18 mouse cellular contexts compared by ENCODE assay signal in the genomic region with DNA sequence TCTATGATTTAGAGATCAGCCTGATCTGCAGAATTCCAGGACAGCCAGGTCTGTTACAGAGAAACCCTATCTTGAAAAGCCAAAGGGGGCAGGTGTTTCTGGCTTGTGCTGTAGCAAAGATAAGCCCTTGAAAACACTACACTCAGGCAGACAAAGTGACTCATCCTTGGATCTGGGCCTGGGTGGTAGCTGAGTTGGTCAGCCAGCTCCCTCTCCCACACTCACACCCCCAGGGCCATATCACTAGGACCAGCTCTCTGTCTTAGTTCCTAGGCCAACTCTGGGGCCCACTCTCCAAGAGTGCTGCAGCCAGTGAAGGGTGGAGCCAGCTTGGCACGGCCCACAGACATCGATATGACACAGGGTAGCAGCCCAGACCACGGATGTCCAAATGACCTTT. TPM values are rescaled to one million over a fixed set of nuclear protein-coding genes. Genes with fewer than 3 reads are reported as not detected.
A peak's percentile ranks its signal among the peaks of the same experiment; 100 is the strongest.
DNase-seq lines count a peak whose midpoint lies in the region; ATAC-seq and TF ChIP-seq lines count a peak whose summit lies in the region.
"Had no signal": no experiment of that assay in that cellular context is flagged by ENCODE, and none has a peak within 500 bp of the region (broad histone marks: within the 10 kb centered on the region; RNA-seq: fewer than 3 reads in every experiment).

No protein-coding gene starts in this region.

- ATAC-seq in erythroblast, adult 5-6 weeks (replicated peaks; ENCODE audit: low FRiP score, poor library complexity, severe bottlenecking) = peak; percentile 81
- peak; percentile 71 for ATAC-seq in megakaryocyte progenitor cell, adult 5-6 weeks (replicated peaks; ENCODE audit: poor library complexity)
- ATAC-seq: Patski had no signal

- H3K36me3 ChIP-seq in MEL (ENCODE audit: control insufficient read depth in 1 of 2, insufficient read depth in 2 of 2, low read length in 2 of 2) = peaks cover 0 to 4% of the 10 kb centered on the region in 2 experiments; a peak in 1 of 4 replicates
- H3K36me3 ChIP-seq: hindbrain, embryonic 13.5 days had no signal

- peak; percentile 40 for DNase-seq in gastrocnemius, postnatal 14 days
- no peak for DNase-seq in gastrocnemius, postnatal 25 days
- peak; percentile 32 for DNase-seq in MEL (ENCODE audit: low read depth, low spot score)
- no peak for DNase-seq in left cerebral cortex, postnatal 10 days (ENCODE audit: extremely low spot score in 1 of 2, low spot score in 2 of 2)
- no peak for DNase-seq in embryo, embryonic 9.5 days (ENCODE audit: extremely low spot score)
- DNase-seq in thymus, postnatal 36 days = no peak
- DNase-seq: cerebellum, adult 2 months; kidney, adult 18-20 months; lung, adult 18-20 months had no signal

- no peak overlapping the region for H3K27ac ChIP-seq in MEL (ENCODE audit: control insufficient read depth, low read depth, low read length)
- H3K27ac ChIP-seq: hindbrain, embryonic 13.5 days had no signal

- H3K27me3 ChIP-seq in MEL (ENCODE audit: control insufficient read depth in 1 of 2, insufficient read depth in 2 of 2, low read length in 2 of 2) = no peaks in the 10 kb centered on the region

- no peak for TF ChIP-seq RAD21 in MEL (IDR thresholded peaks at IDR 0.05; ENCODE audit: low read depth, low read length)

- H3K9ac ChIP-seq in MEL (ENCODE audit: control insufficient read depth, low read depth, low read length, poor library complexity, severe bottlenecking) = no peak overlapping the region
- H3K9ac ChIP-seq: hindbrain, embryonic 13.5 days had no signal

- H3K4me1 ChIP-seq in MEL (ENCODE audit: control insufficient read depth in 1 of 2, insufficient read depth in 2 of 2, low read length in 2 of 2) = peaks cover 0 to 11% of the 10 kb centered on the region in 2 experiments; a peak in 2 of 4 replicates
- H3K4me1 ChIP-seq: hindbrain, embryonic 13.5 days had no signal

- H3K79me2 ChIP-seq in MEL (ENCODE audit: control insufficient read depth, insufficient read depth, low read length, poor library complexity) = no peaks in the 10 kb centered on the region

- H3K9me3 ChIP-seq in MEL (replicated peaks; ENCODE audit: insufficient read depth, low read length) = no peaks in the 10 kb centered on the region
- H3K9me3 ChIP-seq: hindbrain, embryonic 13.5 days had no signal

- TF ChIP-seq CTCF in MEL (IDR thresholded peaks at IDR 0.05 in 2 of 3, conservative IDR thresholded peaks at IDR 0.05 in 1 of 3; ENCODE audit: control insufficient read depth in 1 of 3, insufficient read depth in 1 of 3, low read depth in 2 of 3, low read length in 3 of 3, poor library complexity in 1 of 3, severe bottlenecking in 1 of 3) = no peak

- TF ChIP-seq POLR2A in MEL (IDR thresholded peaks at IDR 0.05; ENCODE audit: control insufficient read depth in 1 of 2, insufficient read depth in 1 of 2, low read depth in 1 of 2, low read length in 2 of 2, poor library complexity in 1 of 2) = no peak

- H3K4me3 ChIP-seq in MEL (ENCODE audit: control insufficient read depth in 1 of 2, insufficient read depth in 1 of 2, low read depth in 2 of 2, low read length in 2 of 2) = no peak overlapping the region
- H3K4me3 ChIP-seq: hindbrain, embryonic 13.5 days; megakaryocyte, embryonic 14.5 days had no signal

- TF ChIP-seq EP300 in MEL (IDR thresholded peaks at IDR 0.05; ENCODE audit: low read depth in 1 of 2, low read length in 2 of 2) = peak; percentile 58 to 68

- intact Hi-C loops in gastrocnemius, postnatal 14 days (cut with DNase I; ENCODE audit: low total_unique reads) = no loop called here
- intact Hi-C loops in left cerebral cortex, postnatal 10 days (cut with DNase I) = no loop called here

TF ChIP-seq in MEL, 35 proteins besides CTCF, POLR2A, EP300 and RAD21:
- TF ChIP-seq TCF12 (IDR thresholded peaks at IDR 0.05; ENCODE audit: low read depth, low read length) = peak; percentile 60
- TF ChIP-seq JUND (IDR thresholded peaks at IDR 0.05; ENCODE audit: low read depth, low read length) = no peak
- no peak for TF ChIP-seq POLR2AphosphoS2 (IDR thresholded peaks at IDR 0.05; ENCODE audit: low read length)
- TF ChIP-seq NELFE (IDR thresholded peaks at IDR 0.05; ENCODE audit: low read depth, low read length) = no peak
- no peak for TF ChIP-seq ETS1 (IDR thresholded peaks at IDR 0.05; ENCODE audit: low read depth, low read length)
- no peak for TF ChIP-seq MXI1 (IDR thresholded peaks at IDR 0.05; ENCODE audit: low read depth, low read length)
- no peak for TF ChIP-seq ZC3H11A (IDR thresholded peaks at IDR 0.05; ENCODE audit: low read depth, low read length)
- no peak for TF ChIP-seq RCOR1 (IDR thresholded peaks at IDR 0.05; ENCODE audit: low read depth, low read length)
- no peak for TF ChIP-seq CHD2 (IDR thresholded peaks at IDR 0.05; ENCODE audit: low read length)
- no peak for TF ChIP-seq MAFK (IDR thresholded peaks at IDR 0.05; ENCODE audit: borderline replicate concordance, low read depth, low read length)
- peak; percentile 67 for TF ChIP-seq TAL1 (IDR thresholded peaks at IDR 0.05; ENCODE audit: low read length)
- no peak for TF ChIP-seq ZKSCAN1 (IDR thresholded peaks at IDR 0.05; ENCODE audit: low read depth, low read length)
- no peak for TF ChIP-seq CHD1 (IDR thresholded peaks at IDR 0.05; ENCODE audit: low read depth, low read length)
- TF ChIP-seq MAZ (IDR thresholded peaks at IDR 0.05; ENCODE audit: low read depth, low read length) = no peak
- TF ChIP-seq MEF2A (IDR thresholded peaks at IDR 0.05; ENCODE audit: extremely low read depth, insufficient replicate concordance, low read depth, low read length, poor library complexity, severe bottlenecking) = no peak
- TF ChIP-seq SMC3 (IDR thresholded peaks at IDR 0.05; ENCODE audit: low read depth, low read length) = no peak
- peak; percentile 63; the same call in 1 of the 2 replicates for TF ChIP-seq GATA1 (IDR thresholded peaks at IDR 0.05; ENCODE audit: low read depth, low read length)
- no peak for TF ChIP-seq USF1 (IDR thresholded peaks at IDR 0.05; ENCODE audit: low read depth, low read length)

RNA-seq across cellular contexts. Expression of gene AU015836, which starts 38.5 kb away (rescaled TPM):
- not detected for total RNA-seq in gastrocnemius, postnatal 14 days (2021)
- total RNA-seq in gastrocnemius, postnatal 25 days (2021) = not detected
- total RNA-seq in MEL (2012; rRNA removed) = not detected in 2 replicates
- not detected for polyA plus RNA-seq in MEL (2012; ENCODE audit: insufficient read depth in 1 of 2, insufficient read length in 2 of 2, low read depth in 1 of 2, low replicate concordance in 2 of 2, missing spikeins in 1 of 2)
- total RNA-seq in erythroblast, adult 5-6 weeks (2015; ENCODE audit: low replicate concordance) = not detected in 2 replicates
- not detected in 2 replicates for total RNA-seq in erythroblast, adult 5-6 weeks (2017; ENCODE audit: low replicate concordance)
- not detected in 2 replicates for total RNA-seq in megakaryocyte progenitor cell, adult 5-6 weeks (2015)
- total RNA-seq in megakaryocyte progenitor cell, adult 5-6 weeks (2017) = not detected in 2 replicates
- under 1 TPM in 1 of 2 experiments, not detected in 1; 0.39 TPM for total RNA-seq in left cerebral cortex, postnatal 10 days (2021)
- total RNA-seq: adrenal gland, adult 18-20 months; heart, adult 8-10 months had no signal
- polyA plus RNA-seq: C2C12; cerebellum, adult 2 months; hindbrain, embryonic 13.5 days; large intestine, adult 2 months; Patski had no signal

Comparison
In these comparisons a context has a peak if more than half of its experiments do, and no peak if none do; other contexts are left out.
1. DNase-seq: peak in gastrocnemius, postnatal 14 days (single experiment) and MEL (single experiment); none in gastrocnemius, postnatal 25 days (single experiment), left cerebral cortex, postnatal 10 days (0 of 2), embryo, embryonic 9.5 days (single experiment) and thymus, postnatal 36 days (0 of 2).